Mouse (Mus musculus) gastrocnemius, adult 8-10 months (tissue): ENCODE results near the gene Kmt2a. TPM values are rescaled to one million over a fixed set of nuclear protein-coding genes. Genes with fewer than 3 reads are reported as not detected.
"Not testable (repeated sequence)": the region's sequence is repeated elsewhere in the genome, so short reads cannot be mapped to it uniquely, and the experiment has no call there.

Experiments used
- DNase-seq, 2 experiments: peaks; one replicate each; pipeline ENCODE4 v3.0.0; 2022; ENCODE audit warnings: low spot score in 2 of 2
- total RNA-seq, 4 experiments: library from RNA; stranded (reverse); gene quantifications; 2 replicates each; pipeline ENCODE4 v1.2.4; 2022

The Kmt2a gene
- total RNA-seq, 4 experiments from 2014 or later, result 14.0 to 22.4 (median 18.0) TPM

- DNase-seq, result no peak
Observed at GRCm38 (mm10) chr9:44819920-44820827, 60.9 kb downstream of the Kmt2a start.

GRCm38 (mm10) chr9:44817522-44817921 is 63.6 kb downstream of the Kmt2a start:
- no peak for DNase-seq

DNA sequence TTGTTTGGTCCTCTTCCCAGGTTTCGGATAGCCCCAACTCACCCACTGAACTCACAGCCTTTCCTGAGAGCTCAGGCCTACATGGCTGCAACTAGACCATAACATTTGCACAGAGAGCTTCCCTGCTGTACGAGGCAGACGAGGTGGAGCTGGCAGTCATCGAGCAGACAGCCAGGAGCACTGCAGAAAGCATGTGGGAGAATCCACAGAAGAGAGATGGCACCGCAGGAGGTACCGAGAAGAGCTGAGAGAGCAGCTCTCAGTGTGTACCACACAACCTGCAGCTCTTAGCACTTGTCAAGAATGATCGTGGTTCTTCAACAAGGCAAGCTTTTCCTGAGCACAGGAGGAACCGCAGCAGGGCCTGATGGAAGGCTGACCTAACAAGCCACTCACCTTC is 66.9 kb downstream of the Kmt2a start:
- no peak for DNase-seq

DNA sequence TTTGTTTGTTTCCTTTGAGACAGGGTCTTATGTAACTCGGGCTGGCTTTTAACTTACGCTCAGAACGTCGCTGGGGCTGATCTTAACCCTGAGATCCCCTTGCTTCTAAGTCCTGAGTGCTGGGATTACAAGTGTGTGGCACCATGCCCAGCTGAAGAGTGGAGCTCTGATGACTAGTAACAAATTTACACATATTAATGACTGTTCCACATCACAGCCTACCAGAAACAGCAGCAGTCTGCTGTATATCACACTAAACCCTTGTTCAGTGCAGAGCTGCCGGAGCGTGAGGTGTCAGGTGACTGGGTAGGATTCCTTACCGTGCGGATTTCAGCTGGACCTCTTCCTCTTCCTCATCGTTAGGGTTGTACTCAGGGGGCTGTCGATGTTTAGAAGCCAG is 70.8 kb downstream of the Kmt2a start:
- no peak for DNase-seq

GRCm38 (mm10) chr9:44807778-44808177 is 73.3 kb downstream of the Kmt2a start:
- no peak for DNase-seq

DNA sequence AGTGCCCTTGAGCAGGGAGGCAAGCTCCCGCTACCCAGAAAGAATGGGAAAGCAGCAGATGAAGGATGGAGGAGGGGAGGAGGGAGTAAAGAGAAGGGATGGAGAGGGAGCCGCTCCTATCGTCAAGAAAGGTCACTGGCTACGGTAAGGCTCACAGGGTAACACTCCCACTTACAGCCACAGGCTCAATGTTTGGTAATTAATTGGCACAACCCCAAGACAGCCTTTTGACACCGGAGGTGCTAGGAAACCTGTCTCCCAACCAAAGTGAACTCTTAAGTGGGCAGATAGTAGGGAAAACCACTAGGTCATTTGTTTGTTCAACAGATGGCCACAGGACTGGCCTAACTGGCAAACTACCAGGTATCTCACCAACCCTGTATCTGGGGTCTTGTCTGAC is 74.0 kb downstream of the Kmt2a start:
- no peak for DNase-seq

- no peak for DNase-seq
Observed at GRCm38 (mm10) chr9:44805536-44805935, 75.6 kb downstream of the Kmt2a start.

DNA sequence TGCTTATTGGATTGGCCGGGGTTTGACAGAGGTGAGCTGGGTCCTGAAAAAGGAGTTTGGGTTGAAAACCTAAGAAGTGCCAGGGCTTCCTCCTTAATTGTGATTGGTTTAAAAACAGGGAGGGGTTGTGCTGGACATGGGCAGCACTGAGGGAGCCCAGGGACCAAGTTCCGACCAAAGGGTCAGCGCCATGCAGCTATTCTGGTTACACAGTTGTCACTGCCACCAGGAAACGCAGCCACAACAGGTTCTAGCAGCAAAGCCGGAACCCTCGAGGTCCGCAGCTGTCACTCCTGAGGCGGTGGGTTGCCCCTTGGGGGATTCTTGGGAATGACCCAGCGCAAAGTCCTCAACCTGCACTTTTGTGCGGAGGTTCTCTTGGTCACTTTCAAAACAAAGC is 76.4 kb downstream of the Kmt2a start:
- no peak for DNase-seq

DNA sequence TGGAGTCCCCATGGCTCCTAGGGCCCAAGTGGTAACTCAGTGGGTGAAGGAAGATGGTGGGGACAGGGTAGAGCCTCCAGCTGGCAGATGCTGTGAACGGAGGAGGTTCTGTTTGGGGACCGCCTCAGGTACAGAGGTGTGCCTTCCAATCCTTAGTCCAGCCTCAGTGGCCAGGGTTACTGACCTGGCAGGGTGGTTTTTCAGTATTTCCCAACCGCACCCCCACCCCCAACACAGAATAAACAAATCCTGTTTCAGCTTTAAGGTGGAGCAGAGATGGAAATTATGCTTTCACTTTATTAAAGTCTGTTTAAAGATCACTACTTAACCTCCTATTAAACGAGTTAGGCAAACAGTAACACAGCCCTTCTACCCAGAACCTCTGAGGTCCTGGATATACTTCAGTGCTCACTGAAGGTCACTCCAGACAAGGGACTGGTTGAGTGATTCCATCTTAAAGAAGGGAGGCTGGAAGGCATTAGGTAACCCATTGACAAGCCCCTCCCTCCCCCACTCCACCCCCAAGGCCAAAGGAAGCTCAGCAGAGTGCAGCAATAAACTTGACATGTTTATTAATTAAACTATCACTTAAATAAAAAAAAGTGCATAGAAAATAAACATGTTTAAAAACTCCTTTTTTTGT is 78.2 kb downstream of the Kmt2a start, which contains the start of gene Ttc36:
Ttc36 (minus strand) TSS at position 265 of the 643 bp plus-strand sequence.
- no peak for DNase-seq

GRCm38 (mm10) chr9:44801669-44802068 is 79.4 kb downstream of the Kmt2a start:
- DNase-seq, result no peak

GRCm38 (mm10) chr9:44799958-44800324 is 81.2 kb downstream of the Kmt2a start:
- no peak for DNase-seq

DNA sequence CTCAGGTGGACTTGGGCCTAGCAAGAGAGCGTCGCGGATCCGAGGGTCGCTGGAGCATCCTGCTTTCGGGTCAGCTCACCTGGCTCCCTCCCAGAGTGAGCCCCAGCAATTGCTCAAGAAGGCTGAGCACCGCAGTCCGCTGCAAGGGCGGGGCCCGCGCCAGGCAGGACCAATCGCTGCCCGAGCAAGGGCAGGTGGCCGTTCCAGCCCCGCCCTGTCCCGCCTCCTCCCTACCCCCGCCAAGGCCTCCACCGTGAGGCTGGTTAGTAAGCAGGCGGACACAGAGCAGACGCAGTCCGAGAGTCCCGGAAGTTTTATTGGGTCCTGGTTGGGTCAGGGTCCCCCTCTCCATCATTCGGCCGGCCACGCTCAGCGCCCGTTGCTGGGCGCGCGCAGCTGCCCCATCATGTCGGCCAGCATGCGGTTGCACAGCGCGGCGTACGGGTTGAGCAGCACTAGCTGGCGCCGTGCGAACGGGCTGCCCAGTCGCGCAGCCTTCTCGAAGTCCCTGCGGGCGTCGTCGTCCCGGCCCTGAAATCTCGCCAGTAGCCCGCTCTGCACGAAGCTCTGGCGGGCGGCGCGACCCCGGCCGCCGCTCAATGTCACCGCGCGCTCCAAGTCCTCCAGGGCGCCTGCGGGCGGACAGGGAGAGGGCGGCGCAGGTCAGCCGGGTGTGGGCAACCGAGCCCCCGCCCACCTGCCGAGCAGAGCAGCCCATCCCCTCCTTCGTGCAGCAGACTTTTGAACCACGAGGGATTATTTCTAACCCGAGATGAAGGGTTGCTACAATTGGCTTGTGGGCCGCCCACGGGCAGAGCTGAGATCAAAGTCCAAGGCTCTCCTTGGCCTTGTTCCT is 81.8 kb downstream of the Kmt2a start, which contains the start of gene Tmem25:
Tmem25 (minus strand) TSS at position 206 of the 856 bp plus-strand sequence.
- DNase-seq, result peak; percentile 72 to 81

DNA sequence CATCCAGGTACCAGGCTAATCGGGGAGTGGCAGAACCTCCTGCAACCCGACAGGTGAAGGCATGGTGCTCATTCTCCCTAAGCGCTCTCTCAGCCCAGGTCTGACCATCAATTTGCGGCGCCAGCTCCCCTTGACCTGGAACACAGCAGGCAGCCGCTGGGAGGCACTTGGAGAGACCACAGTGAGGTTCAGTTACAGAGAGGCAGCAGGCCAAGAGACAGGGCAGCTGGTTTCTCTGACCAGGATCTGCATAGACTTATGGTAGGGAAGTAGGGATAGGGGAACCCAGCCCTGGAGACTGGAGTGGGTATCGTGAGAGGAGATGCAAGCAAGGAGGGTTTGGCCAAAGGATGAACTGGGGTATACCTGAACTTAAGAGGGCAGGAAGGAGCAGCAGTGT is 82.8 kb downstream of the Kmt2a start:
- DNase-seq, result peak; percentile 30 to 48

DNA sequence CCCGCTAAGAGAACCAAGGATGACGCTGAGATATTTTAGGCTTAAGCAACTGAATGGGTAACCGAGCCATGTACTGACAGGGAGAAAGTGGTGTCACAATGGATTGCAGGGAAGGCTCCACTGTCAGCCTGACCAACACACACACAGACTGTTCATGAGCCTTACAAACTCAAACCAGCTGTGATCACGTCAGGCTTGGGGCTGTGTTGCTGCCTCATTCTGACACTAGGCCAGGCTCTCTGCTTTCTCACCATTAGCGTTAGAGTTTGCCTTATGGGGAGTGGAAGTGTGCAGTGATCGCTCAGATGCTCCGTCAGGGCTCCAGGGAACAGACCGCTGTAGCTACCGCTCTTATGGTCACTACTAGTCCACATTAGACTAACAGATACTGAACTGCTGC is 88.3 kb downstream of the Kmt2a start:
- DNase-seq, result no peak

DNA sequence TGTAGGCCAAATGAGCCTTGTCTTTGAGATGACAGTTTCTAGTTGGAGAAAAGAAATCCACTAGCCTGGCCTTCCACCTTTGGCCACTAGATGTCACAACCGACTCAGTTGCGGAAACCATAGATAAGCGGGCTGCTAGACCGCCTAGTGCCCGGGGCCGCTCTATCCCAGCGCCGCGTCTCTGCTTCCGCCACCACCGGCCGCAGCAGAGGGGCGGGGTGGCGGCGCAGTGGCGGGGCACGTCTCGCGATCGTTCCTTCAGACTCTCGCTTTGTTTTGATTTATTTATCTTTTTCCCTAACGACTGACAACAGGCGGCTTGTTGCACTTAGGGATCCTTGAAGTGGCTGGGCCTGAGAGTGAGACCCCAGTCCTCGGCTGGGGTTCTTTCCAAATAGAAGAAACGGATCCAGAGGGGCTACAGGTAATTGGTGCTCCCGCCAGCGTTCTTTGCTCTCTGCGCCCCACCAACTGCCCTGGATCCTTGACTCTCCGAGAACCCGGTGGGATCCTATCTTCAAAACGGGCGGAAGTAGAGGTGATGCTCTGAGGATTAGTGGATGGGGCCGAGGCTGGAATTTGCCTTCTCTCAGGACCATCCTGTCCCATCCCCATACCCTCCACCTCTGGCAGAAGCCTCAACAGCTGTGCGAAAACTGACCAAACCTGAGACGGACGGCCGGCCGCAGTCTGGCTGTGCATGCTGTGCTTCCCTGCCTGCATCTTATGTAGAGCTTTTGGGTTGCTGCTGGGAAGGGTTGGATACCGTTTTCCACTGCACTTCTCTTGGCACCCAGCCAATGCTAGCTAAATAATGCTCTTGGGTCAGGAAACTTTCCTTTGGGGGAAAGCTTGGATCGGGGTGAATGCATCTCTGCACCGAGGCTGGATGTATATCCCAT is 108.1 kb downstream of the Kmt2a start:
- DNase-seq, result peak; percentile 93 to 94

- no peak for DNase-seq
Observed at GRCm38 (mm10) chr9:44772392-44772749, 108.7 kb downstream of the Kmt2a start.

DNA sequence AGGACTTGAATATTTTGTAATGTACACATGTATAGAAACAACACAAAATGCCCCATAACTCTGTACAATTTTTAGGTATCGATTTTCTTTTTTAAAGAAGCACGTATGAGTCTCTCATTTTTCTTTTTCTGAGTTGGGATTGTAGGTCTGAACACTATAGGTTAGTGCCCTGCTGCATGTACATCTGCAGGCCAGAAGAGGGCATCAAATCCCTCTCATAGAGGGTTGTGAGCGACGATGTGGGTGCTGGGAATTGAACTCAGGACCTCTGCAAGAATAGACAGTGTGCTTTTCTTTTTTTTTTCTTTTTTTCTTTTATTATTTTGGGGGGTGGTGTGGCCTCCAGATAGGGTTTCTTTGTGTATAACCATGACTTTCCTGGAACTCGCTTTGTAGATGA is 109.7 kb downstream of the Kmt2a start:
- DNase-seq, result no peak

DNA sequence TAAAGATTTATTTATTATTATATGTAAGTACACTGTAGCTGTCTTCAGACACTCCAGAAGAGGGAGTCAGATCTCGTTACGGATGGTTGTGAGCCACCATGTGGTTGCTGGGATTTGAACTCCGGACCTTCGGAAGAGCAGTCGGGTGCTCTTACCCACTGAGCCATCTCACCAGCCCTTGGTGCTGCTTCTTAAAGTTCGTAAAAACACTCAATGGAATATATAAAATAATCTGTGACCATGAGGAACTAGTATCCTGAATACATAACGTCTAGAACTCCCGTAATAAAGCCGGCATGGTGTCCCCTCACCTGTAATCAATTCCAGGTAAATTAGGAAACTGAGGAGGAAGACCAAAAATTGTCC is 113.1 kb downstream of the Kmt2a start:
- DNase-seq, result not testable (repeated sequence)

DNA sequence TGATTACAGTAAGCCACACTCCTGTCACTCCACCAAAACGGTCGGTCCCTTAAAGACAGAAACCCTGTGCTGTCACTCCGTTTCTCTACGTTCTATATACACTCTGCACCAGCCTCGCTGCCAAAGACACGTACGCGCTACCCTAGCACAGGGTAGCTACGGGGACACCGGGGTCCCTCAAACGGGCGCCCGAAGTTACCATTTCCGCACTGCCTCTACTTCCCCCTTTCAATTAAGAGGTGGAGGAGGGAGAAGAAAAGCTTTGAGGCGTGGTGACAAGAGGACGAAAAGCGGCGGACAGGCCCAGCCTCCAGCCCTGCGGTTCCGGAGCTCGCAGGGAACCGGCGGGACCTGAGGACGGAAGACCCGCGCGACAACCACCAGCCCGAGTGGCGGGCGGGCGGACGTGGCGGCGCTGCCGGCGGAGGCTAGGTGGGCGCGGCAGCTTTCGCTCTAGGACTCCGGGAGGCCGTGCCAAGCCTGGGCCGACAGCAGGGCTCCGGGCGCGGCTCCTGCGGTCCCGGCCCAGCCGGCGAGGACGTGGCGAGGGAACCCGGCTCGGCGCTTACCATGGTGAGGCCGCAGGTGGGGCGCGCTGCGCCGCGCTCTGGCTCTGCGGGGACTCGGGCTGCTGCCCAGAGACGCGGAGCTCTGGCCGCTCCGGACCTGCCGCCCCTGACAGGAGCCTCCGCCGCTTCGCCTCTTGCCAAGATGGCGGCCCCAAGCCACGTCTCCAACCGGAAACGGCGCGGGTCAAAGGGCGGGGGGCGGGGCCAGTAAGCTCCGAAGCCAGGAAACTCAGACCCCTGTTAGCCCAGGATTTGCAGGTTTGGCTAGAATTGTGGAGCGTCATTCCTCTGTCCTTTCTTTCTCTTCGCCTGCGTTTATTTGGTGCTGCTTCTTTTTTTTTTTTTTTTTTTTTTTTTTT is 113.7 kb downstream of the Kmt2a start, which contains the start of the genes Arcn1 and Ift46:
Arcn1 (minus strand) TSS at position 745 of the 928 bp plus-strand sequence.
Ift46 (plus strand) TSS at position 808 of the 928 bp plus-strand sequence.
- peak; percentile 66 to 77 for DNase-seq
